Mouse (Mus musculus): ENCODE results near the gene Uvrag.

DNA sequence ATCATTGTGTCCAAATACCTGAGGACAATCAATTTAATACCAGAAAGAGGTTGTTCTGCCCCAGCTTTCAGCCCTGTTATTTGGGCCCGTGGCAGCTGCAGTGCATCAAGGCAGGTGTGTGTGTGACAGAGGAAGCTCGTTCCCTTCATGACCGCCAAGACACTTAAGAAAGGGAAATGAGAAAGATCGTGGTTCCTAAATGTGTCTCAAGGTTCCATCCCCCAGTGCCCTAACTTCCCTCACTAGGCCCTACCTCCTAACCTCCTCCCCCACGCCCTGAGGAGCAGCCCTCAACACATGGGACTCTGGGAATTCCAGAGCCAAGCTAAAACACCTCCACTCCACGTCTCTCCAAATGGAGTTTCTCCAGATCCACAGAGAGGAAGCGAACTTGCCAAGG is 6.0 kb upstream of the Uvrag start:
- TF ChIP-seq CTCF (IDR thresholded peaks at IDR 0.05; ENCODE audit: borderline replicate concordance, control insufficient read depth, extremely low read depth, insufficient read depth, low read length, poor library complexity) (no peak), POLR2A (IDR thresholded peaks at IDR 0.05; ENCODE audit: control insufficient read depth, extremely low read depth, insufficient read depth, low read length, poor library complexity) (no peak)

All from thymus, adult 2 months (tissue).